Mouse (Mus musculus) stomach, embryonic 16.5 days (tissue): ENCODE results near the gene Prepl. TPM values are rescaled to one million over a fixed set of nuclear protein-coding genes. Genes with fewer than 3 reads are reported as not detected.

Experiments
- ATAC-seq: fragments of 200-750 bp; cut with Nextera tagmentation; 2 replicates; pipeline ENCODE4 v1.8.0; 2017; ENCODE audit warnings: moderate number of reproducible peaks, moderate TSS enrichment; ENCODE audit not compliant: insufficient read depth, low FRiP score
- H3K27ac ChIP-seq: fragments of 300-500 bp; sonication (generic); 2 replicates; pipeline ENCODE4 v1.5.1; 2014; ENCODE audit warnings: low read length
- H3K27me3 ChIP-seq: fragments of 300-500 bp; sonication (generic); 2 replicates; pipeline ENCODE4 v1.6.1; 2014; ENCODE audit warnings: low read length, control low read depth, mixed read lengths; ENCODE audit not compliant: control insufficient read depth, insufficient read depth
- H3K36me3 ChIP-seq: fragments of 300-500 bp; sonication (generic); 2 replicates; pipeline ENCODE4 v1.6.1; 2014; ENCODE audit warnings: low read length; ENCODE audit not compliant: control insufficient read depth, insufficient read depth
- H3K4me1 ChIP-seq: fragments of 300-500 bp; sonication (generic); 2 replicates; pipeline ENCODE4 v1.6.1; 2014; ENCODE audit warnings: low read length, control low read depth, mixed read lengths; ENCODE audit not compliant: control insufficient read depth, insufficient read depth
- H3K4me2 ChIP-seq: fragments of 300-500 bp; sonication (generic); 2 replicates; pipeline ENCODE4 v1.6.1; 2014; ENCODE audit warnings: low read depth, low read length, mixed read lengths
- H3K4me3 ChIP-seq: fragments of 300-500 bp; sonication (generic); replicated peaks from 2 replicates; pipeline ENCODE4 v1.5.1; 2014; ENCODE audit warnings: mild to moderate bottlenecking, low read length
- H3K9ac ChIP-seq: fragments of 300-500 bp; sonication (generic); 2 replicates; pipeline ENCODE4 v1.6.1; 2014; ENCODE audit warnings: low read length
- H3K9me3 ChIP-seq: fragments of 300-500 bp; sonication (generic); replicated peaks from 2 replicates; pipeline ENCODE4 v1.6.1; 2016; ENCODE audit warnings: low read length, control low read depth; ENCODE audit not compliant: control insufficient read depth
- WGBS: fragments of 180-500 bp; shearing (Covaris S2); extraction: QIAGEN DNeasy Blood & Tissue Kit; methylation state at CpG from one replicate; pipeline ENCODE4 v1.1.7; 2014; 5-methylcytosine and 5-hydroxymethylcytosine counted together
- polyA plus RNA-seq: library from polyadenylated mRNA; unstranded; fragments of >200 nt; fragmentation: Nextera tagmentation; extraction: Ambion mirVana; gene quantifications from 2 replicates; pipeline ENCODE4 v1.2.1, GENCODE M21; 2015

Gene Prepl
- polyA plus RNA-seq, 1 experiment from 2014 or later: 31.5 TPM

- peak overlapping the region; percentile 46; the same call in 1 of the 2 replicates for H3K4me2 ChIP-seq
- peak; percentile 16; the same call in 1 of the 2 replicates for ATAC-seq
- H3K4me1 ChIP-seq: peaks cover 3% of the 10 kb centered on the region; the same call in 1 of the 2 replicates
- H3K9ac ChIP-seq: peak overlapping the region; percentile 11; the same call in 1 of the 2 replicates
- peak overlapping the region; percentile 79 for H3K27ac ChIP-seq
- H3K9me3 ChIP-seq: no peaks in the 10 kb centered on the region
- WGBS: 42% methylated on average over 22 of the region's 22 CpGs
- H3K36me3 ChIP-seq: no peaks in the 10 kb centered on the region
- no peak overlapping the region for H3K4me3 ChIP-seq
- no peaks in the 10 kb centered on the region for H3K27me3 ChIP-seq
These were observed 66.5 kb downstream of the Prepl start for GRCm38 (mm10) chr17:85023247-85024167.

DNA sequence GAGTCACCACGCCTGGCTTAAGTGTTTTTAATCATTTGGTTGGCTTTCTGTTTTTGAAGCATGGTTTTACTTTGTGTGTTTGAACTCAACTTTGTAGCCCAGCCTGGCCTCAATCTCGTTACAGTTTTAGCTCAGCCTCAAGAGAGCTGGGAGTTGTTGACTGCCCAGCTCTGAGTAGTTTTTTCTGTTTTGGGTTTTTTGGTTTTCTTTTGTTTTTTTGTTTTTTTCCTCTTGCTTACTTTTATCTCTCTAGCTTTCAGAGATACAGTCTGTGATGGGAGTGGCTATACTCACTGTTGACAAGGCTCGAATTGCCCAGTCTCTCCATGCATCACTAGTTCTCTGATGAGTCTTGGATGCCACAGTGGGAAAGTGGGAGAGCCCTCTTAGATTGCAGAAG lies 69.7 kb downstream of the Prepl start:
- Histone ChIP-seq H3K27me3 (no peaks in the 10 kb centered on the region), H3K36me3 (no peaks in the 10 kb centered on the region), H3K27ac (no peak overlapping the region), H3K4me2 (no peak overlapping the region), H3K4me1 (peaks cover 3% of the 10 kb centered on the region; the same call in 1 of the 2 replicates), H3K4me3 (no peak overlapping the region), H3K9me3 (no peaks in the 10 kb centered on the region), H3K9ac (no peak overlapping the region)
- 87% methylated on average over 3 of the region's 3 CpGs for WGBS
- ATAC-seq: no peak

DNA sequence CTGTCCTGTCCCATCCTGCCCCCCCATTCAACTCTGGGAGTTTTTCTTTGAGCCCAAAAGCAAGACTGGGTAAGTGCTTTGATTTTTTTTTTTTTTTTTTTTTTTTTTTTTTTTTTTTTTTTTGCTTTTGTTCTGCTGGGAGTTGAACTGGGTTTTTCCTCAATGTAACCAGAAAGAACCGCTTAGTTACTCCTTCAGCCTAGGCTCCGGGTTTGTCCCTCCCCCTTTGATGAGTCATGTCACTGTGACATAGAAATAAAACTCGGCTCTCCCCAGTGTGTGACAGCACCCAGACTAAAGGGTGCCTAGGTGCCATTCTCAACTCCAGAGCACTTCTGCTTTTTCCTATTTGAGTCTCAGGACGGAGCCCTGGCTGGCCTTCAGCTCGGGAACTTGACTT lies 71.2 kb downstream of the Prepl start:
- H3K4me2 ChIP-seq: no peak overlapping the region
- H3K27me3 ChIP-seq: no peaks in the 10 kb centered on the region
- H3K9me3 ChIP-seq: no peaks in the 10 kb centered on the region
- H3K27ac ChIP-seq: no peak overlapping the region
- H3K4me3 ChIP-seq: no peak overlapping the region
- H3K9ac ChIP-seq: no peak overlapping the region
- WGBS: 64% methylated on average over 5 of the region's 5 CpGs
- H3K4me1 ChIP-seq: peaks cover 3% of the 10 kb centered on the region; the same call in 1 of the 2 replicates
- H3K36me3 ChIP-seq: no peaks in the 10 kb centered on the region
- no peak for ATAC-seq

GRCm38 (mm10) chr17:85018344-85018743 lies 71.7 kb downstream of the Prepl start:
- WGBS: 84% methylated on average over 3 of the region's 3 CpGs
- no peaks in the 10 kb centered on the region for H3K36me3 ChIP-seq

GRCm38 (mm10) chr17:85014632-85015031 lies 75.4 kb downstream of the Prepl start:
- ATAC-seq: no peak
- WGBS: 93% methylated on average over 3 of the region's 3 CpGs
- no peak overlapping the region for H3K4me3 ChIP-seq
- no peaks in the 10 kb centered on the region for H3K4me1 ChIP-seq
- no peaks in the 10 kb centered on the region for H3K9me3 ChIP-seq
- H3K27me3 ChIP-seq: no peaks in the 10 kb centered on the region
- H3K4me2 ChIP-seq: no peak overlapping the region
- no peak overlapping the region for H3K27ac ChIP-seq
- no peak overlapping the region for H3K9ac ChIP-seq
- H3K36me3 ChIP-seq: no peaks in the 10 kb centered on the region

More at GRCm38 (mm10) chr17:85018344-85018743, 71.7 kb downstream of the Prepl start:
- Histone ChIP-seq H3K4me1 (peaks cover 3% of the 10 kb centered on the region; the same call in 1 of the 2 replicates), H3K4me2 (no peak overlapping the region), H3K9ac (no peak overlapping the region), H3K27ac (no peak overlapping the region), H3K9me3 (no peaks in the 10 kb centered on the region), H3K4me3 (no peak overlapping the region), H3K27me3 (no peaks in the 10 kb centered on the region)
- no peak for ATAC-seq

DNA sequence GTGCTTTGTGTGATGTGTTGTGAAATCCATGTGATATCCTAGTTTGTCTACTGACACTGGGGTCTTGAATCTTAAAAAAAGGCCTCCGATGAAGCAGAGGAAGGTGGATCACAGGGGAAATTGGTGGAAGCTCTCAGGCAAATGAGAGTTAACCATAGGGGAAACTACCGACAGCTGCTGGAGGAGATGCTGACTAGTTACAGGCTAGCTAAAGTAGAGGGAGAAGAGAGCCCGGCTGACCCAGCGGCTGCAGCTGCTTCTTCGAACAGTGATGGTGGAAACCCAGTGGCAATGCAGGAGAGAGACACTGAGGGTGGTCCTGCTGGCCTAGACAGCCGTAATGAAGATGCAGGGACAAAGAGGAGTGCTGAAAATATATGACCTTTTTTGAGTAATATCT lies 76.6 kb downstream of the Prepl start:
- H3K9ac ChIP-seq: no peak overlapping the region
- no peaks in the 10 kb centered on the region for H3K27me3 ChIP-seq
- H3K9me3 ChIP-seq: no peaks in the 10 kb centered on the region
- 81% methylated on average over 6 of the region's 6 CpGs for WGBS
- H3K4me1 ChIP-seq: no peaks in the 10 kb centered on the region
- no peak overlapping the region for H3K27ac ChIP-seq
- H3K4me2 ChIP-seq: no peak overlapping the region
- no peaks in the 10 kb centered on the region for H3K36me3 ChIP-seq
- ATAC-seq: no peak
- no peak overlapping the region for H3K4me3 ChIP-seq

Other genes starting within 250 kb of the Prepl start
- gene Ppm1b, start 133.5 kb downstream of the Prepl start, polyA plus RNA-seq: 45.0 and 56.1 TPM in 2 replicates
- gene Slc3a1, start 61.9 kb downstream of the Prepl start, polyA plus RNA-seq: 8.7 and 10.6 TPM in 2 replicates
- 11.3 and 13.7 TPM in 2 replicates for gene Camkmt, start 311 bp upstream of the Prepl start, polyA plus RNA-seq